Mouse (Mus musculus): ENCODE data around the gene Tubb5.
"Not testable (repeated sequence)": the region's sequence is repeated elsewhere in the genome, so short reads cannot be mapped to it uniquely, and the experiment has no call there.

Tubb5 gene

DNA sequence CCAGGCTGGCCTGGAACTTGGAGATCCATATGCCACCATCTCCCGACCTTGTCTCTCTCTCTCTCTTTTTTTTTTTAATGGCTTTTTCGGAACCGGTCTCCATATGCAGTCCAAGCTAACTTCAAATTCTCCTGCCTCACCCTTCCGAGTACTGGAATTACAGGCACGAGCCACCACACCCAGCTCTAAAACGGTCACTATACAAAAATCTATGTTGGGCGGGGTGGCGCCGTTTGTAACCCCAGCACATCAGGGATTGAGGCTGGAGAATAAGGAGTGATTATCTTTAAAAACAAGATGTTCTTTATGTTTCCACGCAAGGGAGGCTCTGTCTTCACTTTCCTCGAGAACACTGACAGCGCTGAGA is 22.7 kb upstream of the Tubb5 start:
- DNase-seq (ENCODE audit: low spot score in 2 of 2) = no peak

DNA sequence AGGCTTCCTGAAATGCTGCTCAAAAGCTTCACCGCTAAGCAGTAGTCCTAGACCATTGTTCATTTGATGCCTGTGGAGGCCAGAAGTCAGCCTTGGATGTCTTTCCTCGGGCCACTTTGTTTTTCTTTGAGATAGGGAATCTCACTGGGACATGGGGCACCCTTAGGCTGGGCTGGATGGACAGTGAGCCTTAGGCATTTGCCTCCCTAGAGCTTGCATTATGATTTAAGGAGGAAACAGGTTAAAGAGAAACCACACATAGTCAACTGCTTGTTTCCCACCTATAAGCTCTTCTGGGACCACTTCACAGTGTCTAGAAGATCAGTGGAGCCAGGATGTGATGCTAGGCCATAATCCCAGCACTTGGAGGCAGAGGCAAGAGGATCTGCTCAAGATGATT is 21.7 kb upstream of the Tubb5 start:
- no peak for DNase-seq (ENCODE audit: low spot score in 2 of 2)

DNA sequence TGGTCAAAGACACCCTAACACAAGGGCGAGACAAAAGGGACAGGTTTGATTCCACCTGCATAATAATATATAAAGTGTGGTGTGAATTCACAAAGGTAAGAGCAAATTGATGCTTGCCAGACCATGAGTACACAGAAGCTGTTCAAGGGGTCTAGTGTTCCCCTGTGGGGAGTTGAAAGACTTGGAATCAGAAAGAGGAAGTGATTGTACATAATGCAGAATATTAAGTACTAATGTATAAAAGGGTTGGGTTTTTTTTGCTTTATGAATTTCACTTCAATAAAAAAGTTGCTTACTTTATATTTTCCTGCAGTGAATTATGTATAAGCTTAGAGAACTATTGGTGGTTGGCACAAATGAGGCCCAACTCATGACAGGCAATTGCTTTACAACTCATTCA is 21.3 kb upstream of the Tubb5 start:
- DNase-seq (ENCODE audit: low spot score in 2 of 2) = no peak

DNA sequence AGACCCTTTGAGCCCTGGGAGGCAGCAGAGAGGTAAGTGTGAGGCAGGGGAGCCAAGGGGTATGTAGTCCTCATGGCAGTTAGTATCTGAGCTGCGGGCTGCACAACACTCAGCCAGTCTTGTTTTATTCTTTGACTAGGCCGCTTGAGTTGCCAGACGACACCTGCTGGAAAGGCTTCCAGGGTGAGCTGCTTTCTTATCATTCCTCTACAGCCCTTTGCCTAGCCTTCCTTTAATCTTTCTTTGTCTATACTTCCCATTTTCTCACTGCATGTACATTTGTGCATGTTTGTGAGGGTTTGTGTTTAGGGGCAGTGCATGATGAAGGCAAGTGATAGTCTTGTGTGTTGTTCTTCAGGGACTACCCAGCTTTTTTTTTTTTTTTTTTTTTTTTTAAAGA is 12.9 kb upstream of the Tubb5 start:
- no peak for DNase-seq (ENCODE audit: low spot score in 2 of 2)

DNA sequence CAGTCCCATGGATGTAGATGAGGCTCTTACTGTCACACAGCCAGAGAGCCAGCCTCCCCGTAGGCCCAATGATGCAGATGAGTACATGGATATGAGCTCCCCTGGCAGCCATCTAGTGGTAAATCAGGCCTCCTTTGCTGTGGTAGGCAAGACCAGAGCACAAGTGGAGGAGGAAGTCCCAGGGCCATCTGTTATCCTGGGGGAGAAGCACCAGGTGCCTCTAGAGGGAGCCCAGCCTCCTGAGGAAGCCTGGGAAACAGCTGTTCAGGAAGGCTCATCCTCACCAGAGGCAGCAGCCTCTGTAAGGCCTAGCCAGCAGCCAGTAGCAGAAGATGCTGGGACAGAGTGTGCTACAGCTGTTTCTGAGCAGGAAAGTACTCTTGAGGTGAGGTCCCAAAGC is 10.0 kb upstream of the Tubb5 start:
- no peak for DNase-seq (ENCODE audit: low spot score in 2 of 2)

DNA sequence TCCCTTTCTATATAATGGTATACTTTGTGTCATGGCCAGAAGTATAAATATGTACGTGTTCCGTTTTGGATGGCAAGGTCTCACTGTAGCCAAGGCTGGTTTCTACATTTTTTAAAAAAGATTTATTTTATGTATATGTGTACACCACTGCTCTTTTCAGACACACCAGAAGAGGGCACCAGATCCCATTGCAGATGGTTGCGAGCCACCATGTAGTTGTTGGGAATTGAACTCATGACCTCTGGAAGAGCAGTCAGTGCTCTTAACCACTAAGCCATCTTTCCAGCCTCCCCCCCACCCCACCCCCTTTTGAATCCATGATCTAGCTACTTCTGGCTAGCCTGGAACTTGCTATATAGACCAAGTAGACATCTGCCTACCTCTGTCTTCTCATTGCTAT is 5.4 kb upstream of the Tubb5 start:
- DNase-seq (ENCODE audit: low spot score in 2 of 2) = no peak

DNA sequence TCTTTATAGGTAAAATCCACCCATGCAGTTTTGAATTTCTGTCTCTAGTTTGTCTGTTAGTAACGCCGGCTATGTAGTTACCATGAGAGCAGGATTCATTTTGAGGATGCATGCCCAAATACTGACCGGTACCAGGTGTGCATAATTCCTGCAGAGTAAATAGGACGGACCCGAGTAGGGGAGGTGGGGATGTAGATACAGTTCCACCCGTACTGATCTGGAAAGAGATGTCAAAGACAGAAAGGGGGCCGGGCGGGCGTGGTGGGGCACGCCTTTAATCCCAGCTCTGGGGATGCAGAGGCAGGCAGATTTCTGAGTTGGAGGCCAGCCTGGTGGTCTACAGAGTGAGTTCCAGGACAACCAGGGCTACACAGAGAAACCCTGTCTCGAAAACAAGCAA is 3.9 kb upstream of the Tubb5 start:
- no peak for DNase-seq (ENCODE audit: low spot score in 2 of 2)

DNA sequence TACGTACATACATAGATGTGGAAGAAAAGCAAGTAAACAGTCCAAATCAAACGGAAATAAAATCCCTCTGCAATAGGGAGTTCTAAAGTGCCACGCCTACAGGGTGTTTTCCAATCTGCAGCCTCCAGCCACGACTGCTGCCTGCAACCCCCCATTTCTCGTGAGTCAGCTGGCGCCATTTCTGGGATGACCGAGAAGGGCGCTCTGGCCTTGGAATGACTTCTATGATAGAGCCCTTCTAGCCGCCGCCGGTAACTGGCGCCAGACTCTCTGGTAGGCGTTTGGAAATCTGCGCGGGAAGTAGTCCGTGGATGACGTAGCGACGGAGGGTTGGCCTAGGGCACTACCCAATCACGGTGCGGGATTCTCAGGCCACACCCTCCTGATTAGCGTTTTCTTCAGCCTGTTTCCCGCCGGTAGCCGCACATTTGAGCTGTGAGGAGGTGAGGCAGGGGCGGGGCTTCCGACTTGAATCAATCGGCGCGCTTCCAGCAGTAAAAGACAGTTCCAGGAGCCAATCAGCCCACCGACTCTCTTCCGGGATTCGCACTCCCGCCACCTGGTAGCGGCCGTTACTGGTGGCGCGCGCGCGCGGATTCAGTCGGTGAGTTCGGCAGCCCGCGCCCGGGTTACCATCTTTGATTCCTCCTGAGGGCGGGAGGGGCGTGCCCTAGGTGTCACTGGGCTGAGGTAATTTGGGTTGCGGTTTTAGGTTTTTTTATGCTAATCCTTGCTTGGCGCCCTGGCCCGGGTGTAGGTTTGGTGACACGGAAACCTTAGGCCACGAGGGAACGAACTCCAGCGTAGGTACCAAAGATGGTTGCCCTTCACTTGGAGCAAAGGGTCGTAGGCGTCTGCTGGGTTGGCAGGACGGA is 3.2 kb upstream of the Tubb5 start, which contains the start of gene Mdc1:
Gene Mdc1, plus strand, starts transcription at position 440 of the 875 bp plus-strand sequence.
- DNase-seq (ENCODE audit: low spot score in 2 of 2) = peak; percentile 98 to 99

DNA sequence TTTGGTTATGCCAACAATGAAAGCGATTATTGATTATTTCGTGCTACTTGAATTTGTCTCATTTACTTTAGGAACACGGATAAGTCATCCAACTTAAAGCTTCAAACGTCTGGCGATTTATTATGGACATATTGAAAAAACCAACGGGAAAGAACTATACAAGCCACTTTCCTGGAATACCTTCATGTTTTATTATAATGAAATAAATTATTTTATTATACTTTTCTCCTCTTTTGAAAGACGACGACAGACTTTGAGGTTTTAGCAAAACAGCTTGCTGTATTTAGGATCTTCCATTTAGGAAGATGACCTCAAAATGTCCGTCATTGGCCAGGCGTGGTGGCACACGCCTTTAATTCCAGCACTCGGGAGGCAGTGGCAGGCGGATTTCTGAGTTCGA is 2.5 kb upstream of the Tubb5 start:
- no peak for DNase-seq (ENCODE audit: low spot score in 2 of 2)

DNA sequence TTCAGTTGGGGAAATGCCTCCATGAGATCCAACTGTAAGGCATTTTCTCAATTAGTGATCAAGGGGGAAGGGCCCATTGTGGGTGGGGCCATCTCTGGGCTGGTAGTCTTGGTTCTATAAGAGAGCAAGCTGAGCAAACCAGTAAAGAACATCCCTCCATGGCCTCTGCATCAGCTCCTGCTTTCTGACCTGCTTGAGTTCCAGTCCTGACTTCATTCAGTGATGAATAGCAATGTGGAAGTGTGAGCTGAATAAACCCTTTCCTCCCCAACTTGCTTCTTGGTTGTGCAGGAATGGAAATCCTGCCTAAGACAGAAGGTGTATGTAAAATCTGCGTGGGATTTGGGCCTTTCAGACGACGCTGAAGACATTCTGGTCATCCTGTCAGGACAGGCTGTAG is 896 bp upstream of the Tubb5 start:
- DNase-seq (ENCODE audit: low spot score in 2 of 2) = not testable (repeated sequence)

DNA sequence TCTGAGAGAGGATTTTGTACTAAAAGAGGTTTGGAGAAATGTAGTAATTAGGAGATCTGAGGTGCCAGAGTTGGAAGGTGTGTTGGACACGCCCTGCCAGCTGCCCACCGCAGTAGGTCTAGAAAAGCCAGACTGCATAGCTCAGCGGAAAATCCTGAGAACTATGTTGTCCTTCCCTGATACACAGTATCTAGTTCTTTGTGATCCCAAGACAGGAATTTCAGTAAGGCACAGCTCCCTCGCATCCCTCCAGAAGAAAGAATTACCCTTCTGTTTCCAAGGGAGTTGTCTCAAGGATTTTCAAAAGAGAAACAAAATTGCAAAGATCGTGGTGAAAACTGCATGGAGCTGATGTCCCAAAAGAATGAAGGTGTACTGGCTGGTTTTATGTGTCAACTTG is 464 bp upstream of the Tubb5 start:
- no peak for DNase-seq (ENCODE audit: low spot score in 2 of 2)

DNA sequence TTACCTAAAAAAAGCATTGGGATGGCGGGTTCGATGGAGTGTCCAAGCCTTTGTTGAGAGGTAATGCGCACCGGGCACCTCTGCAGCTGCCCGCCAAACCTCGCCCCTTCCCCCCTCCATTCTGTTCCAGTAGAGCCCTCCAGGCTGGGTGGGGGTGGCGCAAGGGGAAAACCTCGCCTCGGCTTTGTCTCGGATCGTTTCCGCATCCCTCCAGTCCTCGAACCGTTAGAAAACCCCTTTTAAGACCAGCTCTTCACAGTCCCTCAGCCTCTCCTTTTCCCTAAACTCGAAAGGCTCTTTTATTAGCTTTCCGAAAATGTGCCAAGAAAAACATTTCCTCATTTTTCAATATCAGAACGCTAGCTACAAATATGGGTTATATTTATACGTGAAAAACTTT is 619 bp downstream of the Tubb5 start:
- DNase-seq (ENCODE audit: low spot score in 2 of 2) = peak; percentile 68 to 70

DNA sequence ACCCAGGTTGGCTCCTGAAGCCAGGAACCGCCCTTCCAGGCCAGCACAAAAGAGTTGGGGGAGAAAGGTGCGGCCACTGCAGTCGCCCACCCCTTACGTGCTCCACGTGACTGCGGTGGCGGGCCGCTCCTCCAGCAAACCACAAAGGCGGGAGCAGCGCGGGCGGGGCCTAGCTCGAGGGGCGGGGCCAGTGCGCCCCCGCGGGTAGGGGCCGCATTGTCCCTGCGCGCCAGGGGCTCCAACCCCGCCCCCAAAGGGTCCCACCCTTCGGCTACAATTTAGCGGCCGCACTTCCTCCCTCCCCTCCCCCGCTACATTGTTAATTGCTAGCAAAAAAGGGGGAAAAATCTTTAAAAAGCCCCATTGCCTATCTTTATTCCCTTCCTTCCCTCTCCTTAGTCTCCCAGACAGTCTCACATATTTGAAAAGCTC is 1.1 kb downstream of the Tubb5 start:
- DNase-seq (ENCODE audit: low spot score in 2 of 2) = peak; percentile 94 to 95

DNA sequence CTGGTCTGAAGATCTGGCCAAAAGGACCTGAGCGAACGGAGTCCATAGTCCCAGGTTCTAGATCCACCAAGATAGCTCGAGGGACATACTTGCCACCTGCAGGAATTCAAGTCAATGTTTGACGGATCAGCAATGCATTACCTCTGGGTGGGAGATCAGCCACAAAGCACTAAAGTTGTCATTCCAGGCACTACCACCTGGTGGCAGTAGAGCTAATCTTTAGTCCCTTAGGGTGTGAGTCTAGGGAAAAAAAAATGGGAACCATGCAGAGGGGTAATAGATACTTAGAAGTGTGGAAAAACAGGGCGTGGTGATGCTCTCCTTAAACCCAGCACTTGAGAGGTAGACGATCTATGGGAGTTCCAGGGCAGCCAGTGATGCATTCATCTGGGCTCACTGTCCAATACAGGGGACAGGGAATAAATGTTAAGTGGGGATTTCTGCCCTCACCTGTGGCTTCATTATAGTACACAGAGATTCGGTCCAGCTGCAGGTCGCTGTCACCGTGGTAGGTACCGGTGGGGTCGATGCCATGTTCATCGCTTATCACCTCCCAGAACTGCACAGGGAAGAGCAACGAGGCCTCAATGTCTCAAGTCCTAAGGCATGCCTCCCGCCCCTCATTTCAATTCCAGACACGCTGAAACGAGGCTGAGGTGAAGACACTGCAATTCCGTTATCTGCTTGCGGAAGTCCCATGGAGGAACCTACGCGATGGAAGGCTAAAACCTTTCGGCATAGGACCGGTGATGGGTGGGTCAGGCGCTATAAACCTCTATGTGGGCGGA is 1.7 kb downstream of the Tubb5 start:
- peak; percentile 75 to 82 for DNase-seq (ENCODE audit: low spot score in 2 of 2)

DNA sequence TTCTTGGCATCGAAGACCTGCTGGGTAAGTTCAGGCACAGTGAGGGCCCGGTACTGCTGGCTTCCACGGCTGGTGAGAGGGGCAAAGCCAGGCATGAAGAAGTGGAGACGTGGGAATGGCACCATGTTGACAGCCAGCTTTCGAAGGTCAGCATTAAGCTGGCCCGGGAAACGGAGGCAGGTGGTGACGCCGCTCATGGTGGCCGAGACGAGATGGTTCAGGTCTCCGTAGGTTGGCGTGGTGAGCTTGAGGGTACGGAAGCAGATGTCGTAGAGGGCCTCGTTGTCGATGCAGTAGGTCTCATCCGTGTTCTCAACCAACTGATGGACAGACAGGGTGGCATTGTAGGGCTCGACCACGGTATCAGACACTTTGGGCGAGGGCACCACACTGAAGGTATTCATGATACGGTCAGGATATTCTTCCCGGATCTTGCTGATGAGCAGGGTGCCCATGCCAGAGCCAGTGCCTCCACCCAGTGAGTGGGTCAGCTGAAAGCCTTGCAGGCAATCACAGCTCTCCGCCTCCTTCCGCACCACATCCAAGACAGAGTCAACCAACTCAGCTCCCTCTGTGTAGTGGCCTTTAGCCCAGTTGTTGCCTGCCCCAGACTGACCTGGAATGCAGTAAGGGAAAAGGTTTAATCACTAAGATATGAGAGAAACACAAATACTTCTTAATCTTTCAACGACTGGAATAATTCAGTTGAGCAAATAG is 2.5 kb downstream of the Tubb5 start:
- DNase-seq (ENCODE audit: low spot score in 2 of 2) = no peak

DNA sequence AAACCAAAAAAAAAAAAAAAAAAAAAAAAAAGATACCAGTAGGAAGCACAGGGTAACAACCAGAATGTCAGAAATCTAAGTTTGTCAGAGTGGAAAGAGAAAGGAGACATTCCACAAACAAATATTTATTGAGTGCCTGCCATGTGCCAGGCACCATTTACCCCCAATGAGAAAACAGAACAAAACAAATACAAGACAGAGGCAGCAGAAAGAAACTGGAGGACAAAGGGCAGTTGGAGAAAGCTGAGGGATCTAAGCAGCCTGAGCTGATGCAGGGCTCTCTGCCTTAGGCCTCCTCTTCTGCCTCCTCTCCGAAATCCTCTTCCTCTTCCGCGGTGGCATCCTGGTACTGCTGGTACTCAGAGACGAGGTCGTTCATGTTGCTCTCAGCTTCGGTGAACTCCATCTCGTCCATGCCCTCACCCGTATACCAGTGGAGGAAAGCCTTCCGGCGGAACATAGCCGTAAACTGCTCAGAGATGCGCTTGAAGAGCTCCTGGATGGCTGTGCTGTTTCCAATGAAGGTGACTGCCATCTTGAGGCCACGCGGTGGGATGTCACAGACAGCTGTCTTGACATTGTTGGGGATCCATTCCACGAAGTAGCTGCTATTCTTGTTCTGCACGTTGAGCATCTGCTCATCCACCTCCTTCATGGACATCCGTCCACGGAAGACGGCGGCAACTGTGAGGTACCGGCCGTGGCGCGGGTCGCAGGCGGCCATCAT is 3.2 kb downstream of the Tubb5 start:
- no peak for DNase-seq (ENCODE audit: low spot score in 2 of 2)

DNA sequence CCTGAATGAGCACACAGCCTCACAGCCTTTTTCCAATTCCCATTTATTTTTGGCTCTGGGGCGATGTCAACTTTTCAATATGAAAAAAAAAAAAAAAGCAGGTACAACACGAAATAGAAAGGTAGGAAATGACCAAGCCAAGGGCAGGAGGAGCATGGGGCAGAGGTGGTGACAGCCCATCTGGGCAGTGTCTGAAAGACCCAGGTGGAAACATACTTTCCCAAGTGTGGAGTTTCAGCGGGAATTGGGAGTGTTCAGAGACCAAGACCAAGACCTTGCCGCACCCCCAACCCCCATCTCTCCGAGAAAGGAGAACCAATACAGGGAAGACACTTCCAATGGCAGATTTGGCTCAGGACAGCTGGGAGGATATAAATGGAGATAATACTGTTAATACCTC is 4.2 kb downstream of the Tubb5 start:
- no peak for DNase-seq (ENCODE audit: low spot score in 2 of 2)

DNA sequence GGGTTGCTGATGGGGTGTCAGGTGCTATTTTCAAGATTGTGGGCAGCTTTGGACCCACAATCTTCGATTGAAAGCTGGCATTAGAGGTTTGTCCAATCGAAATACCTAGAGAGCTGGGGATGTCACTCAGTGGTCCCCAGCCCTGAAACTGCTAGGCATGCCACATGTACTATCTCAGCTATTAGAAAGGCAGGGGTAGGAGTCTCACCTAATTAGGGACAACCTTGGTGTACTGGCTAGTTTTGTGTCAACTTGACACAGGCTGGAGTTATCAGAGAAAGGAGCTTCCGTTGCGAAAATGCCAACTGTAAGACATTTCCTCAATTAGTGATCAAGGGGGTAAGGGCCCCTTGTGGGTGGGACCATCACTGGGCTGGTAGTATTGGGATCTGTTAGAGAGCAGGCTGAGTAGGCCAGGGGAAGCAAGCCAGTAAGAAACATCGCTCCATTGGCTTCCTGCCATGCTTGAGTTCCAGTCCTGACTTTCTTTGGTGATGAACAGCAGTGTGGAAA is 4.8 kb downstream of the Tubb5 start:
- DNase-seq (ENCODE audit: low spot score in 2 of 2) = no peak

DNA sequence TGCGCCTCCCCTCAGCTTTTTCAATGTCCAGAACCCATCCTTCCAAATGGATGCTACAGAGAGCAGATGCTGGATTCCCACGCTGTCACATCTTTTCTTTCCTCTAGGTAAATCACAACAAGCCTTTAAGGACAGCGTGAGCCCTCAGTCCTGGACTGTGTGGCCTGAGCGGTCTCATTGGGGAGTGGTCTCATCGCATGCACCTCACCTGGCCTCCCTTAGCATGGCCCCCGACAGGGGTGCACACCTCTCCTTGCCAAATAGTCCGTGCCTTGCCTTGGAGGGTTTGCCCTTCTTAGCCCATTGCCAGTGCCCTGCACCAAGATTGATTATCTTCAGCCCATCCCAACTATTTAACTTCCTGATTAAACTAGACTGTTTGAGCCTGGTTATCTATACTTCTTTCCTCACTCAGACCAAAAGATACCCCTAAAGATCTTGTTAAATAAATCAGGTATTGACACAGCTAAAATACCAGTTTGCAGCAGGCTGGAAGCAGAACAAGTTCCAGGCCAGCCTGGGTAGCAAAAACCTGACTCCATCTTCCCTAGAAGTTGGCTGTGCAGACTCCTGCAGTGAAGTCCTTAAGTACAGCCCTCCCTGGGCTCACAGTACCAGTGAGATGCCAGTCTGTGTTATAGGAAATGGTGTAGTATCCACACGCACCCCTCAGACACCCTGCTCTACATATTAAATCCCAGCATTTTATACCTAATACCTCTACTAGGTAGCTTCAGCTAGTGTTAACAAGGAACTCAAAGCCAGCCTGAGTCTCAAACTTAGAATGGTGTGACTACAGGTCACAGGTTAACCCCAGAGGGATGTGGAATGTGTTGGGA is 5.5 kb downstream of the Tubb5 start:
- no peak for DNase-seq (ENCODE audit: low spot score in 2 of 2)

DNA sequence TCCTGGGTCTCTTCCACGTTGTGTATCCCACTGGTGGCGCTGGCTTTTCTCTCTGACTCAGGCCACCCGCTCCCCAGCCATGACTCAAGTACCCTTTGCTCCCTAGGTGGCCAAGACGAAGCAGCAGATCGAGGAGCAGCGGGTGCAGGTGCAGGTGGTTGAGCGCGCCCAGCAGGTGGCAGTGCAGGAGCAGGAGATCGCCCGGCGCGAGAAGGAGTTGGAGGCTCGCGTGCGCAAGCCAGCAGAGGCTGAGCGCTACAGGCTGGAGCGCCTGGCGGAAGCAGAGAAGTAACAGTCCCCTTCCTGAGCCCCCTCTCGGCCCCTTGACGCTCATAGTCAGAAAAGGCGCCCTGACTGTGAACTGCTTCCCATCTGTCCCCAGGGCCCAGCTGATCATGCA is 8.4 kb downstream of the Tubb5 start:
- DNase-seq (ENCODE audit: low spot score in 2 of 2) = peak; percentile 89 to 95
